Mouse (Mus musculus) liver, adult 2 months (tissue): ENCODE results near the gene Map3k12. TPM values are rescaled to one million over a fixed set of nuclear protein-coding genes. Genes with fewer than 3 reads are reported as not detected.
A peak's percentile ranks its signal among the peaks of the same experiment; 100 is the strongest.

ENCODE experiments used
- DNase-seq: peaks from one replicate; pipeline ENCODE4 v3.0.0-alpha.2; 2011; ENCODE audit warnings: low read depth, low spot score; ENCODE audit errors: extremely low read depth
- H3K27ac ChIP-seq: fragments of 200-500 bp; replicated peaks from 2 replicates; pipeline ENCODE4 v1.5.1; 2012; ENCODE audit warnings: low read depth, mild to moderate bottlenecking, control low read depth, inconsistent platforms, low read length; ENCODE audit not compliant: insufficient read depth
- H3K27me3 ChIP-seq: fragments of 200-500 bp; 2 replicates; pipeline ENCODE4 v1.6.1; 2012; ENCODE audit warnings: mild to moderate bottlenecking, moderate library complexity, low read length, inconsistent platforms; ENCODE audit not compliant: control insufficient read depth, insufficient read depth
- H3K36me3 ChIP-seq: fragments of 200-500 bp; 2 replicates; pipeline ENCODE4 v1.6.1; 2012; ENCODE audit warnings: low read length, inconsistent platforms; ENCODE audit not compliant: control insufficient read depth, insufficient read depth
- H3K4me1 ChIP-seq: fragments of 200-500 bp; 2 replicates; pipeline ENCODE4 v1.6.1; 2011; ENCODE audit warnings: low read length; ENCODE audit not compliant: control insufficient read depth, insufficient read depth
- H3K4me3 ChIP-seq: fragments of 200-500 bp; 2 replicates; pipeline ENCODE4 v1.5.1; 2011; ENCODE audit warnings: low read depth, mild to moderate bottlenecking, control low read depth, low read length, moderate library complexity; ENCODE audit not compliant: insufficient read depth
- H3K79me2 ChIP-seq: fragments of 200-500 bp; 2 replicates; pipeline ENCODE4 v1.6.1; 2012; ENCODE audit warnings: inconsistent platforms, mild to moderate bottlenecking, low read length, moderate library complexity; ENCODE audit not compliant: control insufficient read depth, insufficient read depth
- H3K9ac ChIP-seq: fragments of 200-500 bp; 2 replicates; pipeline ENCODE4 v1.6.1; 2012; ENCODE audit warnings: low read depth, mild to moderate bottlenecking, control low read depth, inconsistent platforms, low read length
- CTCF ChIP-seq: fragments of 200-500 bp; IDR thresholded peaks from 2 replicates; pipeline ENCODE4 v1.5.1; 2011; ENCODE audit warnings: low read depth, low read length, control low read depth
- POLR2A ChIP-seq: fragments of 200-500 bp; IDR thresholded peaks from 2 replicates; pipeline ENCODE4 v1.6.1; 2011; ENCODE audit warnings: low read length, control low read depth; ENCODE audit not compliant: insufficient read depth; ENCODE audit errors: extremely low read depth
- WGBS: fragments of 180-500 bp; shearing (Covaris S2); methylation state at CpG from one replicate; pipeline ENCODE4 v1.1.7; 2018; 5-methylcytosine and 5-hydroxymethylcytosine counted together
- polyA plus RNA-seq: library from polyadenylated mRNA; depleted of rRNA; stranded (reverse); fragments of >200 nt; gene quantifications from 2 replicates; pipeline ENCODE4 v1.2.3, GENCODE M21; 2012
- total RNA-seq: library from RNA; depleted of rRNA; stranded (reverse); fragments of >200 nt; gene quantifications from 2 replicates; pipeline ENCODE4 v1.2.3, GENCODE M21; 2014

Map3k12 gene
- total and polyA plus RNA-seq, 2 experiments, result 0.43 to 0.46 TPM

DNA sequence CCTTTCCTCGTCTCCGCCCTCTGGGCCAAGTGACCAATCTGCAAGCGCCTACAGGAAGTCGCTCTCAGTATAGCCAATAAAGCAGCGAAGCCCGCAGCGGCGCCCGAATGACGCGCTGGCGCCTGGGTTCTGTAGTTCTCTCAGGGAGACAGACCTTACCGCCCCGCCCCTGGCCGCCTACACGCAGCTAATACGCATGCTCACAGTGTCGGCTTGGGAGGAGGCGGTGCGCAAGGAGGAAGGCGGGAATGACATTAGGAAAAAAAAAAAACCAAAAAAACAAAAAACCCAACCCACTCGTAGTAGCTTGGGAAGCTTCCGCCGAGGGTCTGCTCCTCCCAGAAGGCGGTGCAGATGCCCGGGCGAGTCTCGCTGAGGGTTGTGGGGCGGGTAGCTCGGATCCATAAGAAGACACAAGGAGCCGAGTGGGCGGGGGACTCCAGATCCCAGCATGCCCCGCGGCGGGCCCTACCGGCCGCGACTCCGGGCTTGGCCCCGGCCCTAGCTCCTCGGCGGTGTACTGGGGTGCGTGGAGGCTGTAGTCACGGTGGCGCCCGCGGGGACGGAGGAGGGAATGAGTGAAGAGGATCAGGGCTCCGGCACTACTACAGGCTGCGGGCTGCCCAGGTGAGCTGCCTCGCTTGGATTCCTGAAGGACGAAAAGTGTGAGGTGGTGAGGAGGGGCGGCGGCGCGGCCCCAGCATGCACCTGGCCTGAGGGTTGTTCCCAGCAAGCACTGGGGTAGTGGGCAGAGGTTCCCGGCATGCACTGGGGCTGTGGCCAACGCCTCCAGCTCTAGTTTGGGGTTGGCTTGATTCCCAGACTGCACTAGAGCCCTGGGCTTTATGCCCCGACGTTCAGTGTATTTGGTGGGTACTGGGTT lies 1.4 kb upstream of the Map3k12 start, which contains the start of gene Tarbp2:
Tarbp2 (plus strand) TSS at position 217 of the 883 bp plus-strand sequence.
- peaks cover 3% of the 10 kb centered on the region; the same call in 1 of the 2 replicates for H3K4me1 ChIP-seq

DNA sequence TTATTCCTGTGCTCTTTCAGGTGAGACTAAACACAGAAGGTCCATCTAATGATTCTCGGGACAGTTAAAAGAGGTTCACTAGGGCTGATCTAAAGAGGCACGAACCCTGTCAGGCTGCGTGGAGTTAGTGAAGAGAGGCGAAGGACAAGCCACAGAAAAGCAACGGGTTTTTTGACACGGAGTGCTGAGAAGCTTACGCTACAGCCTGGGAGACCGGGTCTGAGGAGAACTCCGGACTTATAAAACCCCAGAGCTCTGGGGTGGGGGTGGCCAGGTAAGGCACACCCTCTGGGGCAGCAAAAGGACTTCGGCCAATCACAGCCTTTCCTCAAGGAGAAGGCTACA lies 739 bp upstream of the Map3k12 start:
- Histone ChIP-seq H3K9ac (peak overlapping the region; percentile 61), H3K79me2 (no peaks in the 10 kb centered on the region), H3K27ac (peak overlapping the region; percentile 69), H3K27me3 (no peaks in the 10 kb centered on the region), H3K36me3 (no peaks in the 10 kb centered on the region; the same call in 1 of the 2 replicates), H3K4me3 (peak overlapping the region; percentile 71), H3K4me1 (peaks cover 3% of the 10 kb centered on the region; the same call in 1 of the 2 replicates)
- WGBS, result under 1% methylated on average over 10 of the region's 10 CpGs
- no peak for DNase-seq
- TF ChIP-seq POLR2A, result peak; percentile 85
- TF ChIP-seq CTCF, result no peak

More for the DNA sequence above, 1.4 kb upstream of the Map3k12 start, which contains the start of gene Tarbp2:
- under 1% methylated on average over 60 of the region's 60 CpGs for WGBS
- Histone ChIP-seq H3K9ac (peak within 1 kb of the TSS; percentile 94), H3K27ac (peak within 1 kb of the TSS; percentile 95), H3K36me3 (no peaks in the 10 kb centered on the region; the same call in 1 of the 2 replicates), H3K4me3 (peak within 1 kb of the TSS; percentile 81), H3K27me3 (no peaks in the 10 kb centered on the region), H3K79me2 (no peaks in the 10 kb centered on the region)
- TF ChIP-seq CTCF (no peak), POLR2A (peak; percentile 15; the same call in 1 of the 2 replicates)
- peak; percentile 100 for DNase-seq

DNA sequence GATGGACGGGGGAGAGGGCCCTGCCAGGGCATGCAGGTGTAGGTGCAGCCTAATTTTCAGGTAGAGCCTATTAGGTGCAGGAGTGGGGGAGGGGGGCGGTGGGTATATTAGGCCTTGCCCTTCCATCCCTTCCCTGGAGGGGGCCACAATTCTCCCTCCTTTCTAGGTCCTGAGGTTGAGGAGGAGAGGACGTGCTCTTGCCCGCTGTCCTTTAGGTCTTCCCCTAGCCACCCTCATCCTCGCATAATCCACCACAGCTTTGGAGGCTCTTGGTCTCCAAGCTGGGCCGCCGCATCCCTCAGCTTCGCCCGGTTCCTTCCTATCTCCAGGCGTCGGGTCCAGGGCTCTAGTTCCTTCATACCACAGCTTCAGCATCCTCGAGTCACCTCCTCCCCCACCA lies 571 bp downstream of the Map3k12 start:
- DNase-seq, result no peak
- no peaks in the 10 kb centered on the region for H3K36me3 ChIP-seq
- no peaks in the 10 kb centered on the region for H3K27me3 ChIP-seq
- WGBS, result 42% methylated on average over 12 of the region's 12 CpGs
- no peak overlapping the region for H3K27ac ChIP-seq
- H3K4me3 ChIP-seq, result peak overlapping the region; percentile 71
- H3K4me1 ChIP-seq, result peaks cover 3% of the 10 kb centered on the region; the same call in 1 of the 2 replicates
- H3K79me2 ChIP-seq, result no peaks in the 10 kb centered on the region
- H3K9ac ChIP-seq, result peak overlapping the region; percentile 59
- TF ChIP-seq CTCF (no peak), POLR2A (no peak)

DNA sequence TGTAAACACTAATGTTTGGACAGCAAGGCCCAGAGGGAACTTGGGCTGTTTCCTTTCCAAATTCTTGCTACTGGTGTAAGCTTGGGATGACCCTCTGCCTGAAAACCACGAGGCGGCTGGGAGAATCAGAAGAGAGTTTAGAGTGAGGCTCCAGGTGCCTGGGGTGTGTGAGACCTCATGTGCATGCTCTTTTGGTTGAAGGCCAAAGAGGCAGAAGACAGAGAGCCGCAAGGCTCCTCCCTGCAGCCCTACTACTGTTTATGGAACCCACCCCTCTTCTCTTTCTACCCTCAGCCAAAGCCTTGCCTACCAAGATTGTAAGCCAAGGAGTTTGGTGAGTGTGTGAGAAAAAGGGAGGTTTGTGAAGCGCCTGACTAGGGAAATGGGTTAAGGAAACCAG lies 1.1 kb downstream of the Map3k12 start:
- Histone ChIP-seq H3K9ac (no peak overlapping the region), H3K4me1 (peaks cover 3% of the 10 kb centered on the region; the same call in 1 of the 2 replicates), H3K36me3 (no peaks in the 10 kb centered on the region), H3K4me3 (no peak overlapping the region), H3K79me2 (no peaks in the 10 kb centered on the region), H3K27me3 (no peaks in the 10 kb centered on the region), H3K27ac (no peak overlapping the region)
- WGBS, result 81% methylated on average over 4 of the region's 4 CpGs
- DNase-seq, result no peak
- TF ChIP-seq POLR2A, result no peak
- no peak for TF ChIP-seq CTCF

DNA sequence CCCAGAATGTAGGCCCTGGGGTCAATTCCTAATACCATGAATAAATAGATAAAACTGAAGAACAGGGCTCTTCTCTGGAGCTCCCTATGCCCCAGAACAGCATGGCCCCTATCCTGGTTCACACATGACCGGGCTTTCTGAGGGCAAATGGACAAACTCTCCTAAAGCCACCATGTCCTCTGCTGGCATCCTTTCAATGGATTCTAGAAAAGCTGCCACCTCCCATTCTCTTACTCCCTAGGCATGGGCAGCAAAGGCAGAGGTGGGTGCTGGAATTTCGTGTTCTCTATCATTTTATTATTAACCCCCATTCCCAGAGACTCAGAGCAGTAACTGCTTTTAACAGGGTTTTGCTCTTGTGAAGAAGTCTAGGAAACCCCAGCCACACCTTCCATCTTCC lies 1.6 kb downstream of the Map3k12 start:
- no peaks in the 10 kb centered on the region for H3K27me3 ChIP-seq
- TF ChIP-seq CTCF, result no peak
- TF ChIP-seq POLR2A, result no peak
- no peak overlapping the region for H3K9ac ChIP-seq
- H3K79me2 ChIP-seq, result no peaks in the 10 kb centered on the region
- peaks cover 4% of the 10 kb centered on the region for H3K4me1 ChIP-seq
- no peak for DNase-seq
- 89% methylated on average over 2 of the region's 2 CpGs for WGBS
- H3K4me3 ChIP-seq, result no peak overlapping the region
- no peak overlapping the region for H3K27ac ChIP-seq
- H3K36me3 ChIP-seq, result no peaks in the 10 kb centered on the region

DNA sequence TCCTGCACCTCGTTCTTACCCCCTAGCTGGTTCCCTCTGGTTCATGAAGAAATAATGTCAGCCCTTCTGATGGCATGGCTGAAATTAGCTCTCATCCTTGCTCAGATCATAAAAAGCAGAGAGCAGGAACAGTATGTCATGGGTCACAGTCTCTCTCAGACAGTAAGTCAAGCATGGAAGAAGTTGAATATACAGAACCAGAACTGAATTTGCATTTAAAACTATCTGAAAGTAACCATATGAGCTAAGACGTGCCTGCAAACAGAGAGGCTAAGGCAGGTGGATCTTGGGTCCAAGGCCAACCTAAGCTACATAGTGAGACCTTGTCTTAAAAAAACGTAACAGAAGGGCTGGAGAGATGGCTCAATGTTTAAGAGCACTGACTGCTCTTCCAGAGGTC lies 3.9 kb downstream of the Map3k12 start:
- H3K79me2 ChIP-seq, result no peaks in the 10 kb centered on the region
- 83% methylated on average over 3 of the region's 3 CpGs for WGBS
- H3K4me3 ChIP-seq, result no peak overlapping the region

More for the DNA sequence above, 3.9 kb downstream of the Map3k12 start:
- no peak for DNase-seq
- Histone ChIP-seq H3K36me3 (no peaks in the 10 kb centered on the region), H3K9ac (no peak overlapping the region), H3K27me3 (no peaks in the 10 kb centered on the region), H3K4me1 (peaks cover 4% of the 10 kb centered on the region), H3K27ac (no peak overlapping the region)
- no peak for TF ChIP-seq CTCF
